Mouse (Mus musculus): Measurements from ENCODE around the gene C8g.

DNA sequence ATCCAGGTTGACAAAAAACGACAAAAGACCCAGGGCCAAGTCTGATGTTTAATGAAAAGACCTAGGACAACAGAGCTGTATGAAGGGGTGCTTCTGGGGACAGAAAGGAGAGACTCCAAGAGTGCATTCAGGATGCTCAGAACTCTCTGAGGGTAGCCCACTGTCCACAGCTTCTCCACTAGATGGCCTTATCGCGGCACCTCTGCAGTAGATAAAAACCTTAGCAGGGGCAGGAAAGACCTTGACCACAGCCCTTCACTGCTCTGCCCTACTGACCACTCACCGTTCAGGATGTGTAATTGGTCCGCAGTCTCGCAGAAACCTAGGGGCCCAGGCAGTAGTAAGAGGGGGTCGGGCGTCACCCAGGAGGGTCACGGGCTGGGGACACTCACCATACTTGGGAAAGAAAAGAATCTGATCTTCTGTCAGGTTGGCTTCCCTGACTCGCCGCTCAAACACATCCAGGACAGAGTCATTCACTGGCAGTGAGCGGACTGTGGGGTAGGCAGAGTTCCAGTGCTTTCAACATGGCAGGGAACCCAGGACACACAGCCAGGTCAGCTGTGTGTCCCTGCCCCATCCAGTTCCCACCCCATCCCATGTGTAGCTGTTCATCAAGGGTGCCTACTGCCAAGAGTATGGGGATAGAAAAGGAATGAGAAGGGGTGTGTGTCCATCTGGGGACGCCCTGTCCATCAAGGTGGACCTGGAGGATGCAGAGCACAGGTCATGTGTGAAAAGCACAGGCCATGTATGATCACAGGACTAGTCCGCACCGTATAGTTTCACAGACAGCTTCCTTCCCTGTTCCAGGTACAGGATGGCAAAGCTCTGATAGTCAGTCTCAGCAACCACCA lies 2.7 kb downstream of the C8g start:
- TF ChIP-seq ZC3H11A (IDR thresholded peaks at IDR 0.05; ENCODE audit: borderline replicate concordance, low read depth, low read length) (no peak), HCFC1 (IDR thresholded peaks at IDR 0.05; ENCODE audit: borderline replicate concordance, insufficient read depth, low read length) (no peak), MAFK (IDR thresholded peaks at IDR 0.05; ENCODE audit: insufficient read depth, low read depth, low read length) (no peak), CHD2 (IDR thresholded peaks at IDR 0.05; ENCODE audit: low read depth, low read length) (no peak)
